Comparison of ENCODE assay signal across 27 mouse cellular contexts in genomic region chr2:103937670-103938069, GRCm38 (mm10).
"Had no signal": no experiment of that assay in that cellular context is flagged by ENCODE, and none has a peak within 500 bp of the region (broad histone marks: within the 10 kb centered on the region; RNA-seq: fewer than 3 reads in every experiment).

No protein-coding gene starts in this region.

- H3K27me3 ChIP-seq: embryonic facial prominence, embryonic 12.5 days; embryonic facial prominence, embryonic 13.5 days; embryonic facial prominence, embryonic 15.5 days; forebrain, embryonic 13.5 days; forebrain, embryonic 15.5 days had no signal

- H3K9ac ChIP-seq: embryonic facial prominence, embryonic 12.5 days; embryonic facial prominence, embryonic 13.5 days; embryonic facial prominence, embryonic 15.5 days; forebrain, embryonic 12.5 days; forebrain, embryonic 13.5 days; forebrain, embryonic 15.5 days; forebrain, postnatal 0 days had no signal

- H3K36me3 ChIP-seq: embryonic facial prominence, embryonic 10.5 days; embryonic facial prominence, embryonic 12.5 days; embryonic facial prominence, embryonic 13.5 days; embryonic facial prominence, embryonic 15.5 days; forebrain, embryonic 10.5 days; forebrain, embryonic 12.5 days; forebrain, embryonic 15.5 days had no signal

- H3K9me3 ChIP-seq: embryonic facial prominence, embryonic 10.5 days; embryonic facial prominence, embryonic 12.5 days; embryonic facial prominence, embryonic 13.5 days; embryonic facial prominence, embryonic 15.5 days; forebrain, embryonic 10.5 days; forebrain, embryonic 12.5 days; forebrain, embryonic 13.5 days; forebrain, embryonic 15.5 days had no signal

- H3K4me1 ChIP-seq: embryonic facial prominence, embryonic 12.5 days; embryonic facial prominence, embryonic 13.5 days; embryonic facial prominence, embryonic 15.5 days; forebrain, embryonic 13.5 days; forebrain, embryonic 15.5 days had no signal

- H3K4me2 ChIP-seq: embryonic facial prominence, embryonic 12.5 days; embryonic facial prominence, embryonic 13.5 days; embryonic facial prominence, embryonic 15.5 days; forebrain, embryonic 12.5 days; forebrain, embryonic 13.5 days; forebrain, embryonic 15.5 days had no signal

- H3K4me3 ChIP-seq: embryonic facial prominence, embryonic 10.5 days; embryonic facial prominence, embryonic 12.5 days; embryonic facial prominence, embryonic 13.5 days; embryonic facial prominence, embryonic 15.5 days; erythroblast, embryonic 14.5 days; forebrain, embryonic 10.5 days; forebrain, embryonic 12.5 days; forebrain, embryonic 13.5 days; forebrain, embryonic 15.5 days; gastrocnemius, adult 2 months; heart, adult 2 months had no signal

- H3K27ac ChIP-seq: embryonic facial prominence, embryonic 10.5 days; embryonic facial prominence, embryonic 12.5 days; embryonic facial prominence, embryonic 13.5 days; embryonic facial prominence, embryonic 15.5 days; forebrain, embryonic 10.5 days; forebrain, embryonic 12.5 days; forebrain, embryonic 13.5 days; forebrain, embryonic 15.5 days; gastrocnemius, adult 2 months; heart, adult 2 months had no signal

- DNase-seq: cerebellum, adult 9-10 months; cerebellum, adult 9-11 months; cerebellum, postnatal 10 days; cerebellum, postnatal 14 days; cerebellum, postnatal 25 days; cerebellum, postnatal 36 days; embryo, embryonic 11 days; forebrain, postnatal 0 days; gastrocnemius, adult 2 months; gastrocnemius, postnatal 10 days; gastrocnemius, postnatal 14 days; gastrocnemius, postnatal 25 days; gastrocnemius, postnatal 36 days; heart, adult 11 months; heart, adult 18-20 months; heart, adult 2 months had no signal

- ATAC-seq: forebrain, embryonic 13.5 days; forebrain, embryonic 14.5 days; forebrain, embryonic 15.5 days; forebrain, embryonic 16.5 days; forebrain, postnatal 0 days had no signal
